Mouse (Mus musculus) limb, embryonic 11.5 days (tissue): ENCODE data around the gene D5Ertd579e. TPM values are rescaled to one million over a fixed set of nuclear protein-coding genes. Genes with fewer than 3 reads are reported as not detected.

Experiments
- ATAC-seq: fragments of 200-750 bp; cut with Nextera tagmentation; 2 replicates; pipeline ENCODE4 v1.8.0; 2017; ENCODE audit warnings: low read depth; ENCODE audit not compliant: insufficient number of reproducible peaks, low FRiP score, low TSS enrichment
- DNase-seq: peaks from one replicate; pipeline ENCODE4 v3.0.0-alpha.2; 2015; ENCODE audit warnings: low spot score
- H3K27ac ChIP-seq: fragments of 300-500 bp; sonication (generic); replicated peaks from 2 replicates; pipeline ENCODE4 v1.5.1; 2014; ENCODE audit warnings: low read depth, mild to moderate bottlenecking, low read length
- H3K27me3 ChIP-seq: fragments of 300-500 bp; sonication (generic); 2 replicates; pipeline ENCODE4 v1.6.1; 2014; ENCODE audit warnings: mild to moderate bottlenecking, low read length, mixed read lengths; ENCODE audit not compliant: control insufficient read depth, insufficient read depth
- H3K36me3 ChIP-seq: fragments of 300-500 bp; sonication (generic); 2 replicates; pipeline ENCODE4 v1.6.1; 2014; ENCODE audit warnings: mild to moderate bottlenecking, low read length, moderate library complexity, mixed read lengths; ENCODE audit not compliant: control insufficient read depth, insufficient read depth
- H3K4me1 ChIP-seq: fragments of 300-500 bp; sonication (generic); 2 replicates; pipeline ENCODE4 v1.6.1; 2014; ENCODE audit warnings: low read length, mixed read lengths; ENCODE audit not compliant: control insufficient read depth, insufficient read depth
- H3K4me2 ChIP-seq: fragments of 300-500 bp; sonication (generic); 2 replicates; pipeline ENCODE4 v1.6.1; 2014; ENCODE audit warnings: low read depth, mild to moderate bottlenecking, moderate library complexity; ENCODE audit not compliant: severe bottlenecking
- H3K4me3 ChIP-seq: fragments of 300-500 bp; sonication (generic); 2 replicates; pipeline ENCODE4 v1.5.1; 2014; ENCODE audit warnings: low read depth, low read length
- H3K9ac ChIP-seq: fragments of 300-500 bp; sonication (generic); 2 replicates; pipeline ENCODE4 v1.6.1; 2014; ENCODE audit warnings: mild to moderate bottlenecking, low read length
- H3K9me3 ChIP-seq: fragments of 300-500 bp; sonication (generic); 2 replicates; pipeline ENCODE4 v1.6.1; 2016; ENCODE audit warnings: low read length; ENCODE audit not compliant: control insufficient read depth
- WGBS: fragments of 180-500 bp; shearing (Covaris S2); extraction: QIAGEN DNeasy Blood & Tissue Kit; methylation state at CpG from one replicate; pipeline ENCODE4 v1.1.7; 2014; 5-methylcytosine and 5-hydroxymethylcytosine counted together
- polyA plus RNA-seq: library from polyadenylated mRNA; unstranded; fragments of >200 nt; fragmentation: Nextera tagmentation; extraction: Ambion mirVana; gene quantifications from 2 replicates; pipeline ENCODE4 v1.2.1, GENCODE M21; 2014

The D5Ertd579e gene
- polyA plus RNA-seq, 1 experiment from 2014 or later, result 22.2 TPM

- H3K27ac ChIP-seq, result no peak overlapping the region; the same call in 1 of the 2 replicates
These were observed 121.5 kb downstream of the D5Ertd579e start for GRCm38 (mm10) chr5:36574147-36574870.

GRCm38 (mm10) chr5:36573354-36573753 lies 122.5 kb downstream of the D5Ertd579e start:
- H3K27me3 ChIP-seq, result no peaks in the 10 kb centered on the region
- ATAC-seq (no peak), DNase-seq (no peak)
- H3K4me1 ChIP-seq, result peaks cover 11% of the 10 kb centered on the region
- 62% methylated on average over 3 of the region's 3 CpGs for WGBS
- H3K9me3 ChIP-seq, result no peaks in the 10 kb centered on the region
- no peak overlapping the region for H3K4me3 ChIP-seq
- no peak overlapping the region for H3K9ac ChIP-seq
- H3K27ac ChIP-seq, result no peak overlapping the region
- H3K36me3 ChIP-seq, result no peaks in the 10 kb centered on the region
- no peak overlapping the region for H3K4me2 ChIP-seq

More at GRCm38 (mm10) chr5:36574147-36574870, 121.5 kb downstream of the D5Ertd579e start:
- Histone ChIP-seq H3K9me3 (no peaks in the 10 kb centered on the region), H3K4me1 (peaks cover 11% of the 10 kb centered on the region), H3K4me3 (no peak overlapping the region), H3K9ac (no peak overlapping the region), H3K27me3 (no peaks in the 10 kb centered on the region), H3K36me3 (no peaks in the 10 kb centered on the region), H3K4me2 (no peak overlapping the region)
- ATAC-seq, result no peak
- WGBS, result 60% methylated on average over 8 of the region's 8 CpGs
- no peak for DNase-seq

DNA sequence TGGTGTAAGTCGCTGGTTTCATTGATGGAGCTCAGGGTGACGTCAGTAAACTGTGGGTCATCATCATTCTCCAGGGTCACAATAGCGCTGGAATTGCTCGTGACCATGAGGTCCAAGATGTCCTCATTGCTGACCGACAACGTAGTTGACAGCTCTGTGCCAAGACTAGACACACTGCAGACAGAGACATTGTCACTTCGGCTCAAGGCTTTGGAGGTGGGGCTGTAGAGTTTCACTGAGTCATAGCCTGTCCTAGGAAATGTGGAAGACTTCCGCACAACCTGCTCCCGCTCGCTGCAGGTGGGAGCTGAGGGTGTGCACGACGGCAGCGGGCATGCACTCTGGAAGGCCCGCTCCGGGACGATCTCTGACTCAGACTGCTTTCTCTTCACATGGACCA lies 124.5 kb downstream of the D5Ertd579e start:
- H3K9me3 ChIP-seq, result no peaks in the 10 kb centered on the region
- no peaks in the 10 kb centered on the region for H3K27me3 ChIP-seq
- H3K27ac ChIP-seq, result no peak overlapping the region
- H3K4me1 ChIP-seq, result peaks cover 11% of the 10 kb centered on the region
- no peak overlapping the region for H3K9ac ChIP-seq
- no peaks in the 10 kb centered on the region for H3K36me3 ChIP-seq
- no peak overlapping the region for H3K4me3 ChIP-seq
- no peak for ATAC-seq
- no peak overlapping the region for H3K4me2 ChIP-seq
- no peak for DNase-seq
- 91% methylated on average over 16 of the region's 16 CpGs for WGBS

- WGBS, result 92% methylated on average over 4 of the region's 4 CpGs
- DNase-seq, result no peak
- Histone ChIP-seq H3K4me2 (no peak overlapping the region), H3K27ac (no peak overlapping the region), H3K9me3 (no peaks in the 10 kb centered on the region), H3K36me3 (no peaks in the 10 kb centered on the region), H3K4me1 (peaks cover 11% of the 10 kb centered on the region), H3K27me3 (no peaks in the 10 kb centered on the region), H3K9ac (no peak overlapping the region), H3K4me3 (no peak overlapping the region)
- no peak for ATAC-seq
These were observed 125.1 kb downstream of the D5Ertd579e start for GRCm38 (mm10) chr5:36570546-36571245.

GRCm38 (mm10) chr5:36570098-36570497 lies 125.7 kb downstream of the D5Ertd579e start:
- Histone ChIP-seq H3K4me2 (no peak overlapping the region), H3K9me3 (no peaks in the 10 kb centered on the region), H3K36me3 (no peaks in the 10 kb centered on the region), H3K27ac (no peak overlapping the region), H3K27me3 (no peaks in the 10 kb centered on the region), H3K4me1 (peaks cover 11% of the 10 kb centered on the region), H3K4me3 (no peak overlapping the region), H3K9ac (no peak overlapping the region)
- no peak for DNase-seq
- ATAC-seq, result no peak
- WGBS, result 93% methylated on average over 7 of the region's 7 CpGs

GRCm38 (mm10) chr5:36568118-36568517 lies 127.7 kb downstream of the D5Ertd579e start:
- Histone ChIP-seq H3K4me3 (no peak overlapping the region), H3K27ac (no peak overlapping the region), H3K36me3 (no peaks in the 10 kb centered on the region), H3K9ac (no peak overlapping the region), H3K4me1 (peaks cover under 1% of the 10 kb centered on the region; the same call in 1 of the 2 replicates), H3K9me3 (no peaks in the 10 kb centered on the region), H3K27me3 (no peaks in the 10 kb centered on the region), H3K4me2 (no peak overlapping the region)
- 79% methylated on average over 4 of the region's 4 CpGs for WGBS
- ATAC-seq (no peak), DNase-seq (no peak)

- H3K9me3 ChIP-seq, result no peaks in the 10 kb centered on the region
- H3K9ac ChIP-seq, result no peak overlapping the region
- no peak for DNase-seq
- 82% methylated on average over 2 of the region's 2 CpGs for WGBS
- ATAC-seq, result no peak
- no peak overlapping the region for H3K27ac ChIP-seq
- H3K36me3 ChIP-seq, result no peaks in the 10 kb centered on the region
- no peaks in the 10 kb centered on the region for H3K27me3 ChIP-seq
- no peak overlapping the region for H3K4me2 ChIP-seq
- no peak overlapping the region for H3K4me3 ChIP-seq
- H3K4me1 ChIP-seq, result no peaks in the 10 kb centered on the region
These were observed 128.2 kb downstream of the D5Ertd579e start for GRCm38 (mm10) chr5:36567627-36568026.

- H3K27me3 ChIP-seq, result no peaks in the 10 kb centered on the region
- no peaks in the 10 kb centered on the region for H3K9me3 ChIP-seq
- no peaks in the 10 kb centered on the region for H3K36me3 ChIP-seq
- ATAC-seq, result no peak
- no peak for DNase-seq
- WGBS, result 89% methylated on average over 9 of the region's 9 CpGs
- H3K4me1 ChIP-seq, result no peaks in the 10 kb centered on the region
- H3K9ac ChIP-seq, result no peak overlapping the region
- H3K27ac ChIP-seq, result no peak overlapping the region
- H3K4me2 ChIP-seq, result no peak overlapping the region
- H3K4me3 ChIP-seq, result no peak overlapping the region
These were observed 131.3 kb downstream of the D5Ertd579e start for GRCm38 (mm10) chr5:36564530-36564929.
